Mouse (Mus musculus) stomach, embryonic 14.5 days (tissue): ENCODE results near the gene Gm9999. TPM values are rescaled to one million over a fixed set of nuclear protein-coding genes. Genes with fewer than 3 reads are reported as not detected.

ENCODE experiments used
- ATAC-seq: fragments of 200-750 bp; cut with Nextera tagmentation; 2 replicates; pipeline ENCODE4 v1.8.0; 2017; ENCODE audit warnings: low read depth, moderate TSS enrichment; ENCODE audit not compliant: insufficient number of reproducible peaks, insufficient read depth, low FRiP score
- H3K27ac ChIP-seq: fragments of 300-500 bp; sonication (generic); 2 replicates; pipeline ENCODE4 v1.5.1; 2014; ENCODE audit warnings: mild to moderate bottlenecking, low read length, moderate library complexity, mixed read lengths
- H3K27me3 ChIP-seq: fragments of 300-500 bp; sonication (generic); 2 replicates; pipeline ENCODE4 v1.6.1; 2014; ENCODE audit warnings: low read length, control low read depth, mixed read lengths; ENCODE audit not compliant: control insufficient read depth, insufficient read depth
- H3K36me3 ChIP-seq: fragments of 300-500 bp; sonication (generic); 2 replicates; pipeline ENCODE4 v1.6.1; 2014; ENCODE audit warnings: mild to moderate bottlenecking, control low read depth, low read length, moderate library complexity, mixed read lengths; ENCODE audit not compliant: control insufficient read depth, insufficient read depth
- H3K4me1 ChIP-seq: fragments of 300-500 bp; sonication (generic); 2 replicates; pipeline ENCODE4 v1.6.1; 2014; ENCODE audit warnings: low read length, control low read depth, mixed read lengths; ENCODE audit not compliant: control insufficient read depth, insufficient read depth
- H3K4me2 ChIP-seq: fragments of 300-500 bp; sonication (generic); replicated peaks from 2 replicates; pipeline ENCODE4 v1.6.1; 2014; ENCODE audit warnings: low read depth, low read length, control low read depth
- H3K4me3 ChIP-seq: fragments of 300-500 bp; sonication (generic); 2 replicates; pipeline ENCODE4 v1.5.1; 2014; ENCODE audit warnings: low read depth, low read length, control low read depth
- H3K9ac ChIP-seq: fragments of 300-500 bp; sonication (generic); replicated peaks from 2 replicates; pipeline ENCODE4 v1.6.1; 2014; ENCODE audit warnings: low read depth, mild to moderate bottlenecking, control low read depth, low read length, moderate library complexity, mixed read lengths
- H3K9me3 ChIP-seq: fragments of 300-500 bp; sonication (generic); 2 replicates; pipeline ENCODE4 v1.6.1; 2016; ENCODE audit warnings: low read depth, low read length, control low read depth; ENCODE audit not compliant: control insufficient read depth
- WGBS: fragments of 180-500 bp; shearing (Covaris S2); extraction: QIAGEN DNeasy Blood & Tissue Kit; methylation state at CpG from one replicate; pipeline ENCODE4 v1.1.7; 2014; 5-methylcytosine and 5-hydroxymethylcytosine counted together
- polyA plus RNA-seq: library from polyadenylated mRNA; unstranded; fragments of >200 nt; fragmentation: Nextera tagmentation; extraction: Ambion mirVana; gene quantifications from 2 replicates; pipeline ENCODE4 v1.2.1, GENCODE M21; 2014

Gene Gm9999
- polyA plus RNA-seq, 1 experiment from 2014 or later = not detected

- no peak overlapping the region for H3K27ac ChIP-seq
- no peak overlapping the region for H3K4me3 ChIP-seq
- no peak for ATAC-seq
- H3K4me1 ChIP-seq = peaks cover 38% of the 10 kb centered on the region
- no peaks in the 10 kb centered on the region for H3K9me3 ChIP-seq
- 57% methylated on average over 3 of the region's 3 CpGs for WGBS
- peaks cover 7% of the 10 kb centered on the region; the same call in 1 of the 2 replicates for H3K36me3 ChIP-seq
- H3K9ac ChIP-seq = no peak overlapping the region
- H3K27me3 ChIP-seq = no peaks in the 10 kb centered on the region
- H3K4me2 ChIP-seq = no peak overlapping the region
These were observed 20.2 kb downstream of the Gm9999 start for GRCm38 (mm10) chr7:47003411-47004115.

- H3K4me2 ChIP-seq = peak overlapping the region; percentile 85
- peaks cover 24% of the 10 kb centered on the region for H3K4me1 ChIP-seq
- H3K9me3 ChIP-seq = no peaks in the 10 kb centered on the region
- peak overlapping the region; percentile 84; the same call in 1 of the 2 replicates for H3K27ac ChIP-seq
- no peak for ATAC-seq
- WGBS = 14% methylated on average over 21 of the region's 21 CpGs
- no peaks in the 10 kb centered on the region for H3K27me3 ChIP-seq
- peak overlapping the region; percentile 77 for H3K4me3 ChIP-seq
- no peaks in the 10 kb centered on the region for H3K36me3 ChIP-seq
- peak overlapping the region; percentile 62 for H3K9ac ChIP-seq
These were observed 23.9 kb downstream of the Gm9999 start for GRCm38 (mm10) chr7:47007109-47007780.

GRCm38 (mm10) chr7:47007818-47008167 lies 24.4 kb downstream of the Gm9999 start:
- H3K4me2 ChIP-seq = peak overlapping the region; percentile 85
- H3K9me3 ChIP-seq = no peaks in the 10 kb centered on the region
- H3K9ac ChIP-seq = peak overlapping the region; percentile 62
- 0% methylated on average over 25 of the region's 25 CpGs for WGBS
- peak; percentile 50 for ATAC-seq
- H3K4me1 ChIP-seq = peaks cover 20% of the 10 kb centered on the region
- H3K27ac ChIP-seq = peak overlapping the region; percentile 84
- H3K27me3 ChIP-seq = no peaks in the 10 kb centered on the region
- no peaks in the 10 kb centered on the region for H3K36me3 ChIP-seq
- H3K4me3 ChIP-seq = peak overlapping the region; percentile 77

- Histone ChIP-seq H3K9me3 (no peaks in the 10 kb centered on the region), H3K36me3 (no peaks in the 10 kb centered on the region), H3K27ac (peak within 1 kb of the TSS; percentile 84), H3K9ac (peak within 1 kb of the TSS; percentile 62), H3K4me3 (peak within 1 kb of the TSS; percentile 77), H3K4me1 (peaks cover 16% of the 10 kb centered on the region), H3K4me2 (peak within 1 kb of the TSS; percentile 85), H3K27me3 (no peaks in the 10 kb centered on the region)
- WGBS = 1% methylated on average over 57 of the region's 57 CpGs
- peak; percentile 94 for ATAC-seq
These were observed 25.0 kb downstream of the Gm9999 start, which contains the start of gene Spty2d1 for GRCm38 (mm10) chr7:47008168-47008993. Gene Spty2d1, minus strand, starts transcription at chr7:47008411.

GRCm38 (mm10) chr7:47013131-47013767 lies 29.9 kb downstream of the Gm9999 start:
- Histone ChIP-seq H3K4me3 (no peak overlapping the region), H3K27me3 (no peaks in the 10 kb centered on the region), H3K9ac (no peak overlapping the region), H3K27ac (no peak overlapping the region), H3K36me3 (no peaks in the 10 kb centered on the region), H3K9me3 (no peaks in the 10 kb centered on the region), H3K4me1 (peaks cover 16% of the 10 kb centered on the region), H3K4me2 (no peak overlapping the region)
- 36% methylated on average over 9 of the region's 9 CpGs for WGBS
- ATAC-seq = no peak

GRCm38 (mm10) chr7:47014564-47015389 lies 31.4 kb downstream of the Gm9999 start:
- no peak overlapping the region for H3K4me2 ChIP-seq
- no peaks in the 10 kb centered on the region for H3K27me3 ChIP-seq
- H3K9ac ChIP-seq = no peak overlapping the region
- H3K4me3 ChIP-seq = no peak overlapping the region
- WGBS = 59% methylated on average over 10 of the region's 11 CpGs
- H3K27ac ChIP-seq = peak overlapping the region; percentile 40; the same call in 1 of the 2 replicates
- no peaks in the 10 kb centered on the region for H3K36me3 ChIP-seq
- peaks cover 10% of the 10 kb centered on the region for H3K4me1 ChIP-seq
- H3K9me3 ChIP-seq = no peaks in the 10 kb centered on the region
- no peak for ATAC-seq

- Histone ChIP-seq H3K27ac (peak overlapping the region; percentile 40; the same call in 1 of the 2 replicates), H3K9ac (no peak overlapping the region)
- peak; percentile 99 for ATAC-seq
These were observed 32.1 kb downstream of the Gm9999 start for GRCm38 (mm10) chr7:47015390-47016065.

More at GRCm38 (mm10) chr7:47015390-47016065, 32.1 kb downstream of the Gm9999 start:
- no peaks in the 10 kb centered on the region for H3K9me3 ChIP-seq
- peak overlapping the region; percentile 18; the same call in 1 of the 2 replicates for H3K4me2 ChIP-seq
- H3K36me3 ChIP-seq = no peaks in the 10 kb centered on the region
- H3K4me3 ChIP-seq = no peak overlapping the region
- H3K4me1 ChIP-seq = peaks cover 10% of the 10 kb centered on the region; the same call in 1 of the 2 replicates
- H3K27me3 ChIP-seq = no peaks in the 10 kb centered on the region
- 10% methylated on average over 6 of the region's 6 CpGs for WGBS
